Mouse (Mus musculus) liver, embryonic 14.5 days (tissue): Measurements from ENCODE around the gene Fam83e. TPM values are rescaled to one million over a fixed set of nuclear protein-coding genes. Genes with fewer than 3 reads are reported as not detected.

Source experiments
- ATAC-seq: fragments of 200-750 bp; cut with Nextera tagmentation; 2 replicates; pipeline ENCODE4 v1.8.0; 2017; ENCODE audit warnings: moderate number of reproducible peaks, mild to moderate bottlenecking, moderate library complexity; ENCODE audit not compliant: insufficient read depth
- DNase-seq, 3 experiments: peaks; one replicate each; pipeline ENCODE4 v3.0.0-alpha.2; 2012 to 2013; ENCODE audit warnings: low read depth in 3 of 3, low spot score in 3 of 3
- H3K27ac ChIP-seq: fragments of 300-500 bp; sonication (generic); 2 replicates; pipeline ENCODE4 v1.5.1; 2014; ENCODE audit warnings: moderate library complexity, mild to moderate bottlenecking, control low read depth, inconsistent platforms
- H3K27me3 ChIP-seq: fragments of 300-500 bp; sonication (generic); 2 replicates; pipeline ENCODE4 v1.6.1; 2014; ENCODE audit warnings: mild to moderate bottlenecking, low read length, moderate library complexity; ENCODE audit not compliant: control insufficient read depth, insufficient read depth
- H3K36me3 ChIP-seq: fragments of 300-500 bp; sonication (generic); replicated peaks from 2 replicates; pipeline ENCODE4 v1.6.1; 2014; ENCODE audit warnings: low read depth; ENCODE audit not compliant: control insufficient read depth, insufficient read depth
- H3K4me1 ChIP-seq, 2 experiments: fragments of 200-500 bp in 1 of 2; fragments of 300-500 bp in 1 of 2; sonication (generic) in 1 of 2; replicated peaks; 2 replicates each; pipeline ENCODE4 v1.6.1; 2012 to 2014; ENCODE audit warnings: antibody characterized with exemption in 1 of 2, inconsistent platforms in 1 of 2, low read length in 1 of 2; ENCODE audit not compliant: control insufficient read depth in 2 of 2, insufficient read depth in 2 of 2
- H3K4me2 ChIP-seq: fragments of 300-500 bp; sonication (generic); 2 replicates; pipeline ENCODE4 v1.6.1; 2014; ENCODE audit warnings: low read depth, mild to moderate bottlenecking, control low read depth, moderate library complexity
- H3K4me3 ChIP-seq, 2 experiments: fragments of 200-500 bp in 1 of 2; fragments of 300-500 bp in 1 of 2; sonication (generic) in 1 of 2; 2 replicates each; pipeline ENCODE4 v1.5.1; 2012 to 2014; ENCODE audit warnings: low read depth in 2 of 2, low read length in 2 of 2, mild to moderate bottlenecking in 2 of 2, control low read depth in 1 of 2, inconsistent platforms in 1 of 2, moderate library complexity in 1 of 2; ENCODE audit not compliant: insufficient read depth in 1 of 2
- H3K9ac ChIP-seq: fragments of 300-500 bp; sonication (generic); replicated peaks from 2 replicates; pipeline ENCODE4 v1.6.1; 2014; ENCODE audit warnings: mild to moderate bottlenecking, control low read depth, moderate library complexity
- H3K9me3 ChIP-seq: fragments of 300-500 bp; sonication (generic); 2 replicates; pipeline ENCODE4 v1.6.1; 2016; ENCODE audit warnings: low read length, mixed read lengths; ENCODE audit not compliant: control insufficient read depth
- CTCF ChIP-seq: IDR thresholded peaks from 2 replicates; pipeline ENCODE4 v1.5.1; 2016; ENCODE audit warnings: antibody characterized with exemption, low read depth, control low read depth
- EP300 ChIP-seq: IDR thresholded peaks from 2 replicates; pipeline ENCODE4 v1.6.1; 2016; ENCODE audit warnings: antibody characterized with exemption, low read depth
- WGBS: fragments of 180-500 bp; shearing (Covaris S2); extraction: QIAGEN DNeasy Blood & Tissue Kit; methylation state at CpG from one replicate; pipeline ENCODE4 v1.1.7; 2014; ENCODE audit not compliant: insufficient replicate concordance; 5-methylcytosine and 5-hydroxymethylcytosine counted together
- polyA plus RNA-seq, 2 experiments: library from polyadenylated mRNA; depleted of rRNA in 1 of 2; stranded (reverse) in 1 of 2; unstranded in 1 of 2; fragments of >200 nt; fragmentation: Nextera tagmentation in 1 of 2; extraction: Ambion mirVana in 1 of 2; gene quantifications; 2 replicates each; pipeline versions ENCODE4 v1.2.1 to v1.2.3; 2012 to 2014

Fam83e gene
- polyA plus RNA-seq, 2 experiments = 0.14 to 0.31 TPM

- ATAC-seq (peak; percentile 85), DNase-seq (peak; percentile 91 to 93 (median 92))
- Histone ChIP-seq H3K9ac (peak within 1 kb of the TSS; percentile 99), H3K9me3 (no peaks in the 10 kb centered on the region), H3K4me2 (peak within 1 kb of the TSS; percentile 81), H3K27ac (peak within 1 kb of the TSS; percentile 73), H3K36me3 (peaks cover 25% of the 10 kb centered on the region), H3K4me3 (peak within 1 kb of the TSS; percentile 66 to 90), H3K4me1 (peaks cover 21 to 26% of the 10 kb centered on the region in 2 experiments), H3K27me3 (no peaks in the 10 kb centered on the region)
- WGBS = 7% methylated on average over 34 of the region's 34 CpGs
- TF ChIP-seq CTCF (no peak), EP300 (no peak)
Observed at GRCm38 (mm10) chr7:45715090-45715708, 5.8 kb upstream of the Fam83e start, which contains the start of gene Rpl18. Gene Rpl18 (plus strand): TSS chr7:45715457.

- peak overlapping the region; percentile 73 for H3K27ac ChIP-seq
- peaks cover 27% of the 10 kb centered on the region for H3K36me3 ChIP-seq
- H3K4me1 ChIP-seq = peaks cover 21 to 26% of the 10 kb centered on the region in 2 experiments
- 40% methylated on average over 19 of the region's 19 CpGs for WGBS
- H3K4me2 ChIP-seq = peak overlapping the region; percentile 81
- DNase-seq (no peak), ATAC-seq (no peak)
- peak overlapping the region; percentile 99 for H3K9ac ChIP-seq
- no peaks in the 10 kb centered on the region for H3K9me3 ChIP-seq
- no peaks in the 10 kb centered on the region for H3K27me3 ChIP-seq
- H3K4me3 ChIP-seq = peak overlapping the region; percentile 35 to 90
- TF ChIP-seq EP300 = no peak
- no peak for TF ChIP-seq CTCF
Observed at GRCm38 (mm10) chr7:45715741-45716459, 5.1 kb upstream of the Fam83e start.

- H3K9ac ChIP-seq = peak overlapping the region; percentile 99
- peaks cover 21 to 26% of the 10 kb centered on the region in 2 experiments for H3K4me1 ChIP-seq
- no peak for DNase-seq
- H3K4me2 ChIP-seq = peak overlapping the region; percentile 81
- peaks cover 30% of the 10 kb centered on the region for H3K36me3 ChIP-seq
- H3K27me3 ChIP-seq = no peaks in the 10 kb centered on the region
- TF ChIP-seq CTCF (no peak), EP300 (no peak)
- H3K4me3 ChIP-seq = peak overlapping the region; percentile 90
- WGBS = 59% methylated on average over 3 of the region's 3 CpGs
- H3K27ac ChIP-seq = peak overlapping the region; percentile 73; the same call in 1 of the 2 replicates
- H3K9me3 ChIP-seq = no peaks in the 10 kb centered on the region
- ATAC-seq = no peak
Observed at GRCm38 (mm10) chr7:45716460-45716857, 4.6 kb upstream of the Fam83e start.

GRCm38 (mm10) chr7:45716952-45717917, 3.8 kb upstream of the Fam83e start:
- peak overlapping the region; percentile 99 for H3K9ac ChIP-seq
- H3K4me2 ChIP-seq = peak overlapping the region; percentile 81
- 5% methylated on average over 31 of the region's 31 CpGs for WGBS
- H3K36me3 ChIP-seq = peaks cover 31% of the 10 kb centered on the region
- peaks cover 21 to 26% of the 10 kb centered on the region in 2 experiments for H3K4me1 ChIP-seq
- TF ChIP-seq EP300 (no peak), CTCF (no peak)
- H3K27ac ChIP-seq = peak overlapping the region; percentile 73
- H3K9me3 ChIP-seq = no peaks in the 10 kb centered on the region
- no peak for DNase-seq
- peak; percentile 45 for ATAC-seq
- H3K4me3 ChIP-seq = peak overlapping the region; percentile 90
- H3K27me3 ChIP-seq = no peaks in the 10 kb centered on the region
